Mouse (Mus musculus) frontal cortex, postnatal 36 days (tissue): Measurements from ENCODE around the gene Cntnap3.
"Not testable (repeated sequence)": the region's sequence is repeated elsewhere in the genome, so short reads cannot be mapped to it uniquely, and the experiment has no call there.

Source experiments
- DNase-seq, 2 experiments: peaks; one replicate each; pipeline ENCODE4 v3.0.0; 2022; ENCODE audit warnings: low spot score in 2 of 2

The Cntnap3 gene

GRCm38 (mm10) chr13:64903585-64904208 is at the start of gene Cntnap3:
TSS of gene Cntnap3 (minus strand) at chr13:64903955.
- DNase-seq, result peak; percentile 18 to 47

- no peak for DNase-seq
Measured at GRCm38 (mm10) chr13:64917191-64917590, 13.4 kb upstream of the Cntnap3 start, which contains the start of gene Spata31. TSS of gene Spata31 (plus strand) at chr13:64917406.

- DNase-seq, result no peak
Measured at GRCm38 (mm10) chr13:64903132-64903531, 623 bp downstream of the Cntnap3 start.

GRCm38 (mm10) chr13:64865397-64865796 is 38.4 kb downstream of the Cntnap3 start:
- no peak for DNase-seq

- DNase-seq, result not testable (repeated sequence)
Measured at GRCm38 (mm10) chr13:64824856-64825255, 78.9 kb downstream of the Cntnap3 start.

GRCm38 (mm10) chr13:64745383-64745782 is 158.4 kb downstream of the Cntnap3 start:
- DNase-seq, result no peak

- DNase-seq, result no peak
Measured at GRCm38 (mm10) chr13:64732244-64732643, 171.5 kb downstream of the Cntnap3 start.

- no peak for DNase-seq
Measured at GRCm38 (mm10) chr13:64716791-64717190, 187.0 kb downstream of the Cntnap3 start.

- no peak for DNase-seq
Measured at GRCm38 (mm10) chr13:64692463-64692862, 211.3 kb downstream of the Cntnap3 start.
